Mouse (Mus musculus): ENCODE measurements around the gene Pik3r5.

DNA sequence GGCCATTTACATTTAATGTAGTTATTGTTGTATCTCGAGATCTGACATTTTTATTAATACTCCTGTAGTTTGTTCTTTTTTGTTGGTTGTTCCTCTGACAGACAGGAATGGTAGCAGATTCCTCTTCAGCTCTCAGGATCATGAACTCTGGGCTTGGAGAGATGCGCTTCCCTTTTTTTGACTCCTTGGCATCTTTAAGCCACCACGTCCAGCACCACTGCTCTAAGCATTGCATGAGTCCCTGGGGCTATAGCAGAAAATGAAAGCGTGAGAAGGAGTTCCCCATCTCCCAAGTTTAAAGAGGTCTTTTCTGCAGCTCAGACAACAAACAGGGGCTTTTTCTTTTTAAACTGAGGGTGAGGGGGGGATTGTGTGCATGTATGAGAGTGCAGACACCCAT, 87.4 kb downstream of the Pik3r5 start:
- TF ChIP-seq CTCF (conservative IDR thresholded peaks at IDR 0.05; ENCODE audit: low read length): no peak
- TF ChIP-seq POU5F1 (IDR thresholded peaks at IDR 0.05; ENCODE audit: borderline replicate concordance, low read length): no peak
